Mouse (Mus musculus) hindbrain, embryonic 15.5 days (tissue): ENCODE measurements around the gene 2010300C02Rik. TPM values are rescaled to one million over a fixed set of nuclear protein-coding genes. Genes with fewer than 3 reads are reported as not detected.

Experiments
- ATAC-seq: fragments of 200-750 bp; cut with Nextera tagmentation; 2 replicates; pipeline ENCODE4 v1.8.0; 2017; ENCODE audit warnings: low read depth, moderate number of reproducible peaks, moderate TSS enrichment; ENCODE audit not compliant: low FRiP score
- H3K27ac ChIP-seq: fragments of 300-500 bp; sonication (generic); replicated peaks from 2 replicates; pipeline ENCODE4 v1.5.1; 2015; ENCODE audit warnings: mild to moderate bottlenecking, inconsistent platforms
- H3K27me3 ChIP-seq: fragments of 300-500 bp; sonication (generic); 2 replicates; pipeline ENCODE4 v1.6.1; 2015; ENCODE audit warnings: control low read depth, inconsistent platforms
- H3K36me3 ChIP-seq: fragments of 300-500 bp; sonication (generic); 2 replicates; pipeline ENCODE4 v1.6.1; 2015; ENCODE audit warnings: control low read depth, inconsistent platforms
- H3K4me1 ChIP-seq: fragments of 300-500 bp; sonication (generic); replicated peaks from 2 replicates; pipeline ENCODE4 v1.6.1; 2015; ENCODE audit warnings: control low read depth, inconsistent platforms
- H3K4me2 ChIP-seq: fragments of 300-500 bp; sonication (generic); 2 replicates; pipeline ENCODE4 v1.6.1; 2015; ENCODE audit warnings: moderate library complexity, mild to moderate bottlenecking, inconsistent platforms
- H3K4me3 ChIP-seq: fragments of 300-500 bp; sonication (generic); 2 replicates; pipeline ENCODE4 v1.5.1; 2015; ENCODE audit warnings: mild to moderate bottlenecking, inconsistent platforms
- H3K9ac ChIP-seq: fragments of 300-500 bp; sonication (generic); 2 replicates; pipeline ENCODE4 v1.6.1; 2015; ENCODE audit warnings: inconsistent platforms
- H3K9me3 ChIP-seq: fragments of 300-500 bp; sonication (generic); 2 replicates; pipeline ENCODE4 v1.6.1; 2016; ENCODE audit warnings: control low read depth, inconsistent platforms
- WGBS: fragments of 180-500 bp; shearing (Covaris S2); methylation state at CpG from one replicate; pipeline ENCODE4 v1.1.7; 2015; 5-methylcytosine and 5-hydroxymethylcytosine counted together
- polyA plus RNA-seq: library from polyadenylated mRNA; unstranded; fragments of >200 nt; fragmentation: Nextera tagmentation; extraction: Ambion mirVana; gene quantifications from 2 replicates; pipeline ENCODE4 v1.2.1, GENCODE M21; 2015

Gene 2010300C02Rik
- polyA plus RNA-seq, 1 experiment from 2014 or later = 3.2 TPM

DNA sequence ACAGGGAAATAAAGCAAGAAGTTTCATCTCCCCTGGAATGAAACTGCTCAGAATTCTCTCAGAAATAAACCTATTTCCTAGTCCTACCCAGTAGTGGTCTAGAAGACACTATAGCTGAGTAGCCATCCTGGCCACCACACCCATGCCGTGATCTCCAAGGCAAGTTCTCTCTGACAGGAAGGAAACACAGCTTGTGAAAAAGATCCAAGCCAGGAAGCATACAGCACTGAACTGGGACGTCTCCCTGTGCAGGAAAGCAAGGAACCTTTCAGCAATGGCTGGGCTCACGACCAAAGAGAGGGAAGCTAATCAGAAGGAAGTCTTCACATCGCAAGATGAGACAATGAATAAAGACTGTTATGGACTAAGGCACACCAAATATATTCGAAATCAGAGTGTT, 86.4 kb downstream of the 2010300C02Rik start:
- ATAC-seq = no peak
- Histone ChIP-seq H3K4me3 (no peak overlapping the region), H3K27me3 (no peaks in the 10 kb centered on the region), H3K36me3 (no peaks in the 10 kb centered on the region), H3K4me2 (no peak overlapping the region), H3K9me3 (no peaks in the 10 kb centered on the region), H3K4me1 (no peaks in the 10 kb centered on the region), H3K27ac (no peak overlapping the region), H3K9ac (no peak overlapping the region)
- 78% methylated on average over 5 of the region's 5 CpGs for WGBS

DNA sequence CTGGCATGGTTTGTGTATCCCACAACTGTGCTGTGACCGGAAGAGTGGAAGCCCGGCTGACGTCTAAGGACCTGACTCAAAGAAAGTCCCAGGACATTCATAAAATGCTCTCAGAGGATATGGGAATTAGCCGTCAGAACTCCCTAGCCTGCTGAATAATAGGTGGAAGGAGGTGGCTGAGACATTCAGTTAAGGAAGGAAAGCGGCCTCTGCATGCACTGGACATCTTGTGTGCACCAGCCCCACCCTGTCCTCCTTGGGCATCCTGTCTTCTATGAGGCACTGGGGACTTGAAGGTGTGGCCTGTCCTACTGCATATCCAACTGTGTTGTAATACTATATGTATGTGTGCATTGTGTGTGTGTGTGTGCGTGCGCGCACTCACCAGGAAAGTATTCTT, 87.5 kb downstream of the 2010300C02Rik start:
- WGBS = 93% methylated on average over 8 of the region's 8 CpGs
- no peaks in the 10 kb centered on the region for H3K9me3 ChIP-seq

DNA sequence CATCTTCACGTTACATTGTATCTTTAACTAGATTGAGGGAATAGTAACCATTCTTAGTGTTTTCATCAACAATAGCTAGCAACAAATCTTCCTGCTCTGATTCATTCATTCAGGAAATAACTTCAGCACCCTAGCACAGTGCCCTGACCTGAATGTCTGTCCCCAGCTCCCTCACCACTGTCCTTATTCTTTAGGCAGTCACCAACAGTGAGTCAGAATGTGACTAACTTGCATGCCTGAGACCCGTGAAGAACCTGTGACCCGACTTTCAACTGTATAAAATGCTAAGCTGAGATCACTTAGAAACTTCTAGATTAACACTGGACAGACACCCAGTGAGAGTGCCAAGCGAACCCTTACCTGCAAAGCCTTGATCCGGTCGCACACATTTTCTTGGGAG, 88.4 kb downstream of the 2010300C02Rik start:
- no peaks in the 10 kb centered on the region for H3K36me3 ChIP-seq
- no peak overlapping the region for H3K4me2 ChIP-seq
- H3K9me3 ChIP-seq = no peaks in the 10 kb centered on the region
- no peak for ATAC-seq
- no peak overlapping the region for H3K4me3 ChIP-seq
- H3K4me1 ChIP-seq = no peaks in the 10 kb centered on the region
- H3K27me3 ChIP-seq = no peaks in the 10 kb centered on the region
- H3K9ac ChIP-seq = no peak overlapping the region
- H3K27ac ChIP-seq = no peak overlapping the region
- WGBS = 85% methylated on average over 6 of the region's 6 CpGs

More for the DNA sequence above, 87.5 kb downstream of the 2010300C02Rik start:
- Histone ChIP-seq H3K27me3 (no peaks in the 10 kb centered on the region), H3K27ac (no peak overlapping the region), H3K4me1 (no peaks in the 10 kb centered on the region), H3K4me3 (no peak overlapping the region), H3K9ac (no peak overlapping the region), H3K4me2 (no peak overlapping the region), H3K36me3 (no peaks in the 10 kb centered on the region)
- ATAC-seq = no peak

DNA sequence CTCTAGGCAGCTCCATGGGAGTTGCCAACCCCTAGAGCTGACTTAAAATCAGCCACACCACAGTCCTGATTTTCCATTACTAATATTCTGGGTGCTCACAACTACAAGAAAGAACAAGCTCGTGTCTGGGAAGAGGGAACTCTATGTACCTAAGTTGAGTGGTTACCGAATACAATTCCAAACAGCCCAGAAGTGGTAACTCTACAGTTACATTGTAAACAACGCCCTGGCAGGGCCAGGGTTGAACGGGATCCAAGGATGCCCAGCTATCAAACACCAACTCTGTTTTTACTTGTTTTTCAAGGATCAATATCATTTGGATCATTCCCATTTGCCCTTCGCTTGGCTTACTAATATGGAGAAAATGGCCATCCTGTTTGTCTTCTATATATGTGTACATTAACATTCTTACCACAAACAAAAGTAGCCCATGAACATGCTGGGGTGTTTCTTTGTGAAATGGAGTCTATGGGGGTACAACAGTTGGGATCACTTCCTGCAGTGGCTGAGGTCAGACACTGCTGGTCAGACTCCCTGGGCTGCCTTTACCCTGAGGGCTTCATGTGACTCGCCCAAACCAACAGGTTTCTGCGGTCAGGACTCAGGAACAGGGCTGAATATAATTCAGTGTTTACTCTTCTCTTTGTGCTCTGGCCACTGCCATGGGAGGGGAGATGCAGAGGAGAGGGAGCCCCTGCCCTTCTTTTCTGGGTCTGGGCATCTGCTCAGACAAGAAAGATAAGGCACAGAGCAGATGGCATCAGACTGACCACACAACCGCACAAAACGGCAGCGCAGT, 89.3 kb downstream of the 2010300C02Rik start:
- ATAC-seq = no peak
- WGBS = 86% methylated on average over 10 of the region's 10 CpGs
- no peaks in the 10 kb centered on the region for H3K27me3 ChIP-seq
- H3K4me2 ChIP-seq = no peak overlapping the region
- H3K4me1 ChIP-seq = no peaks in the 10 kb centered on the region
- no peaks in the 10 kb centered on the region for H3K9me3 ChIP-seq
- no peaks in the 10 kb centered on the region for H3K36me3 ChIP-seq
- H3K27ac ChIP-seq = no peak overlapping the region
- H3K4me3 ChIP-seq = no peak overlapping the region
- H3K9ac ChIP-seq = no peak overlapping the region

DNA sequence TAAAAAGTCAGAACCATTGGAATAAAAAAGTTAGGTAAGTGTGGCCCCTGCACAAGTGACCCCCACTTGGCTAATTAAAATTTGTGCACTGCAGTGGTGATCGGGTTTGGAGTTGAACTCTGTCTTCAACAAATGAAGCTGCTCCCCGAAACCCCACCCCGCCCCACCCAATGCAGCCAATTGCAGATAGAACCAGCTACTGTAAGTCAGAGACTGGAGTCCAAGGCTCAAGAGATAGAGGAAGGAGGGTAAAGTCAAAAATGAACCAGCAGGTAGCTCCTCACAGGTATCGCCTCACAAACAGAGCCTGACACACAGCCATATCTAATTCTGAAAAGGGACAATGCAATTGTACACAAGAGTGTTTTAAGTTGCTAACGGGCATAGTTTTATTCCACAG, 90.0 kb downstream of the 2010300C02Rik start:
- Histone ChIP-seq H3K9me3 (no peaks in the 10 kb centered on the region), H3K4me3 (no peak overlapping the region), H3K36me3 (no peaks in the 10 kb centered on the region), H3K27ac (no peak overlapping the region), H3K4me1 (no peaks in the 10 kb centered on the region), H3K9ac (no peak overlapping the region), H3K27me3 (no peaks in the 10 kb centered on the region), H3K4me2 (no peak overlapping the region)
- 97% methylated on average over 5 of the region's 5 CpGs for WGBS
- ATAC-seq = no peak

DNA sequence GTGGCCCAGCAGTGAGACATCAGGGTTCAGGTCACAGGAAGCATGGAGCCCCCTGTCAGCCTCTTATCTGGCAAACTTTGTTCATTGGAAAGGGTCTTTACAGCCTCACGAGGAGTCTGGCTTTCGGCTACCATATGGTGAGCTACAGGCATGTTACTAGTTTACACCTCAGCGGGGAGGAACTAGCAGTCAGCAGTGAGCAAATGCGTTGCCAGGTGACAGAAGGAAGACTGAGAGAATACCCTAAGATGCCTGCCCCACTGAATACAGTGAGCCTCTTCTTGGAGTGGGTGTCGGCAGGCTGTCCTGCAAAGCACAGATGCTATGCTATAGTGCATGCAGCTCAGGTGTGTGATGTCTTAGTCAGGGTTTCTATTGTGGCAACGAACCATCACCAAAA, 91.1 kb downstream of the 2010300C02Rik start:
- no peak overlapping the region for H3K4me2 ChIP-seq
- no peak overlapping the region for H3K27ac ChIP-seq
- no peaks in the 10 kb centered on the region for H3K4me1 ChIP-seq
- 58% methylated on average over 6 of the region's 6 CpGs for WGBS
- no peak overlapping the region for H3K4me3 ChIP-seq
- H3K9ac ChIP-seq = no peak overlapping the region
- peak; percentile 23; the same call in 1 of the 2 replicates for ATAC-seq
- no peaks in the 10 kb centered on the region for H3K27me3 ChIP-seq
- no peaks in the 10 kb centered on the region for H3K9me3 ChIP-seq
- no peaks in the 10 kb centered on the region for H3K36me3 ChIP-seq

DNA sequence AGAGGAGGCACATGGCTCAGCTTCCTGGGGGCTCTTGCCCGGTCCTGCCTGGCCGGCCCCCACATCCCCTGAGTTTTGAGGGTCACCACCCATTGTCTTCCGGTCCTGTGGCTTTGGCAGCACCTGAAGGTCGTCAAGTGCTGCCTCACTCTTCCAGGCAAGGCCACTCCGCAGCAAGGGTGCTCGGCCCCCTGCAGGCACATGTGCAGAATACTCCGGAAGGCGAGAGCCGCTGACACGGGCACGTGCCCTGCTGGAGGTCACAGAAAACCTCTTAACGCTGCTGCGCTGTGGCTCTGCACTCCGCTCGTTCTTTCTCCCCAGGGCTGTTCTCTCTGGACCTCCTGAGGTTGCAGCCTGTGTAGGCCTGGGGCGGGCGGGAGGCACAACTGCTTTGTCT, 95.7 kb downstream of the 2010300C02Rik start:
- H3K36me3 ChIP-seq = no peaks in the 10 kb centered on the region
- no peak for ATAC-seq
- 86% methylated on average over 17 of the region's 17 CpGs for WGBS

DNA sequence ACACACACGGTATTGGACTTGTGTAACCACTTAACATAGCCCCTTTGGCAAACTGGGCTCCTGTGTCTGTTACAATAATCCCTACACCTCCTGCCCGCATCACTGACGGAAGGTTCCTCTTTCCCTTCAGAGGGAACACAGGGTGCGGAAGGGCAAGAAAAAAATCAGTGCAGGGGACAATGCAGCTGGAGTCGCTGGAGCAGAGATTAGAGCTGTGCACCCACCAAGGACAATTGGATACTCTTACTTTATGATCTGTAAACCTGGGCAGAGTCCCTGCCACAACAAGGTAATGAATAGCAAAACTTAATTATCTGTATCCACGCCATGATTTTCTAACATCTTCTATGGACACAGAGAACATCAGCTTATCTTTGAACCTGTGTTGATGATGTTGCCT, 97.8 kb downstream of the 2010300C02Rik start:
- H3K27me3 ChIP-seq = no peaks in the 10 kb centered on the region

More for the DNA sequence above, 95.7 kb downstream of the 2010300C02Rik start:
- H3K27me3 ChIP-seq = no peaks in the 10 kb centered on the region
- H3K27ac ChIP-seq = no peak overlapping the region
- H3K4me1 ChIP-seq = no peaks in the 10 kb centered on the region
- H3K4me2 ChIP-seq = no peak overlapping the region
- H3K9ac ChIP-seq = no peak overlapping the region
- no peaks in the 10 kb centered on the region for H3K9me3 ChIP-seq
- no peak overlapping the region for H3K4me3 ChIP-seq

DNA sequence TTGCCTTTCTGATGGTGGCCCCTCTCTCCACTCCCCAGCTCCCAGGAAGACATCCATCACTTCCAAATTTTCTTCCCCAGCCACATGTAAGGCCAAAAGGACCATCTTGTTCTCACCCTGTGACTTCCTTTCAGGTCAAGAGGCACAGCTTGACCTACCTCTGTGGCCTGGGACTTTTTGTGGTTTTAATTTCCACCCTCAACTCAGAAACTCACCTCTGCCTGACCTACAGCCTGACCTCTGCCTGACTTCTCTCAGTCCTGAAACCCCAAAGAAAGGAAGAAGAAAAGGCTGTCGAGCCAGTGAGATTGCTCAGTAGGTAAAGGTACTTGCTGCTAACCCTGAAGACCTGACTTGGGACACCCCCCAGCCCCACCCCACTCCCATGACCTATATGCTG, 100.3 kb downstream of the 2010300C02Rik start:
- no peak overlapping the region for H3K9ac ChIP-seq
- H3K4me2 ChIP-seq = no peak overlapping the region
- no peaks in the 10 kb centered on the region for H3K27me3 ChIP-seq
- ATAC-seq = no peak
- H3K4me1 ChIP-seq = peaks cover under 1% of the 10 kb centered on the region; the same call in 1 of the 2 replicates
- H3K36me3 ChIP-seq = no peaks in the 10 kb centered on the region
- no peak overlapping the region for H3K4me3 ChIP-seq
- H3K27ac ChIP-seq = no peak overlapping the region
- WGBS = 70% methylated on average over 1 of the region's 1 CpGs
- H3K9me3 ChIP-seq = no peaks in the 10 kb centered on the region

More for the DNA sequence above, 97.8 kb downstream of the 2010300C02Rik start:
- no peaks in the 10 kb centered on the region for H3K9me3 ChIP-seq
- 80% methylated on average over 6 of the region's 6 CpGs for WGBS
- no peaks in the 10 kb centered on the region for H3K36me3 ChIP-seq
- no peak overlapping the region for H3K27ac ChIP-seq
- H3K4me2 ChIP-seq = no peak overlapping the region
- H3K4me3 ChIP-seq = no peak overlapping the region
- H3K4me1 ChIP-seq = no peaks in the 10 kb centered on the region
- no peak for ATAC-seq
- H3K9ac ChIP-seq = no peak overlapping the region

DNA sequence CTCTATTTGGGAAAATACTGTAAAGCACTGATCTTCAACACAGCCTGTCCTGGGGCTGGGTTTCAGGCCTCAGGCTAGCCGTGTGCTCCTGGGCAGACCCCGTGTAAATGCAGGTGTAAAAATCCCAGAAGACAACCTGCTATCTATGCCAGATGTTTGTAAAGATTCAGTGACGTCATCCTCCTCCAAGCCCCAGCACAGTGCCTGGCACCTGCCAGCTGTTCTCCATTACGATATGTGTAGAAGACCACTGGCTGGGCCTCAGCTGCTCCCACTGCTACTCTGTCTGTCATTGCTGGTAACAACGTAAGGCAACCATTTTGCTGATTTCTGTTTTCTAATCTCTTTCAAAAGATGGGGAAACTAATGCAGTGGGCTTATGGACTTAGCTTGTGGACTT, 102.8 kb downstream of the 2010300C02Rik start:
- WGBS = 73% methylated on average over 5 of the region's 5 CpGs
- Histone ChIP-seq H3K4me3 (no peak overlapping the region), H3K4me1 (peaks cover 12% of the 10 kb centered on the region), H3K27me3 (no peaks in the 10 kb centered on the region), H3K27ac (no peak overlapping the region), H3K36me3 (no peaks in the 10 kb centered on the region), H3K9ac (no peak overlapping the region), H3K9me3 (no peaks in the 10 kb centered on the region), H3K4me2 (no peak overlapping the region)
- ATAC-seq = no peak

DNA sequence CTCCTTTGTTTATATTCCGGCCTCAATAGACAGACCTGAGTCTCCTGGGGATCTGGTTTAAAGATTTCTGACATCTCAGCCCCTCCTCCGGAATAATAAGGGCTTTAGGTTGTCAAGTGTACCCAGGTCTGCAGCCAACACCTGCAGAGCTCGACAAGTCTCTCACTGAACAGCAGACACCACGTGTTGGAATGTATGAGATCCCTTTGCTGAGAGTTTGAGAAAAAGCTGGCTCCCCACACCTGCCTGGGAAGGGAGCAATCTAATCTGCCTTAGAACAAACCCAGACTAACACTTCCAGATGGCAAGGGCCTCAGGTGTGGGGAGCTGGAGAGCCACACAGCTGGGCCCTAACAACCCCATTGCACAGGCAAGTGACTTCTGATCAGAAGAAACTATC, 103.3 kb downstream of the 2010300C02Rik start:
- Histone ChIP-seq H3K4me3 (no peak overlapping the region), H3K36me3 (no peaks in the 10 kb centered on the region), H3K27ac (no peak overlapping the region), H3K4me2 (no peak overlapping the region), H3K4me1 (peaks cover 12% of the 10 kb centered on the region), H3K9me3 (no peaks in the 10 kb centered on the region), H3K27me3 (no peaks in the 10 kb centered on the region), H3K9ac (no peak overlapping the region)
- 32% methylated on average over 4 of the region's 4 CpGs for WGBS
- ATAC-seq = no peak

DNA sequence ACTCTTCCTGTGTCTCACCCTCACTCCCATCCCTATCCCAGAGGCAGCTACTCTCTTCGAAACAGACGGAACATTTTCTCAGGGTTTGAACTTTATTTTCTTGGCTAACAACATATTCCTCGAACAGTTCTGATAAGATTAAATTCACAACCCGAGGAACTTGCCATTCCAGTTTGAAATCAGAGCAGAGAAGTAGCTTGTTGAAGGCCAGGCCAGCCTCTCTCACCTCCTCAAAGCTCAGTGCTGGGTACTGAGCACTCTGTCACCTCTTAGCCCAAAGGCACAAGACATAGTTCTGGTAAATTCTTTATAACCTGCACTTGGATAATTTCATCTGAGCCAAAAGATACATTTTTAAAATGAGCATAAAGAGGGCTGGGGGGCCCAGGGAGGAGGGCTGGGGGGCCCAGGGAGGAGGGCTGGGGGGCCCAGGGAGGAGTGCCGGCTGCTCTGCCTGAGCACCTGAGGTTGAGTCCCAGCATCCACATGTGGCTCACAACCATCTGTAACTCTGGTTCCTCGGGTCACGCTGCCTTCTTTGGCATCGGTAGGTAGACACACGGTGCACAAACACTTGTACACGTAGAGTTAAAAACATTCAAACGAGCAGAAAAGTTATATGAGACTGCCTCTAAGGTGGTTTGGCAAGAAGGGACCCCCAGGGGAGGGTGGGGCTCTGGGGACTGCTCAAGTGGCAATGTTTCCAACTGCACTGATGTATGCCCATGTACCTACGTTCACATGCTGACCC, 104.4 kb downstream of the 2010300C02Rik start:
- Histone ChIP-seq H3K9me3 (no peaks in the 10 kb centered on the region), H3K27me3 (no peaks in the 10 kb centered on the region), H3K4me3 (no peak overlapping the region), H3K9ac (no peak overlapping the region), H3K4me1 (peaks cover 12% of the 10 kb centered on the region), H3K36me3 (no peaks in the 10 kb centered on the region), H3K4me2 (no peak overlapping the region), H3K27ac (no peak overlapping the region)
- 90% methylated on average over 12 of the region's 12 CpGs for WGBS
- no peak for ATAC-seq
